Mouse (Mus musculus) frontal cortex, adult (tissue): Measurements from ENCODE around the gene Syne2.

ENCODE experiments used
- ATAC-seq: cut with Nextera tagmentation; 2 replicates; pipeline ENCODE4 v1.9.2; 2017; ENCODE audit warnings: mild to moderate bottlenecking, moderate library complexity, mixed read lengths; ENCODE audit not compliant: low TSS enrichment

The Syne2 gene

GRCm38 (mm10) chr12:75827751-75828150 is 9.8 kb downstream of the Syne2 start:
- ATAC-seq, result peak; percentile 23; the same call in 1 of the 2 replicates

GRCm38 (mm10) chr12:75829616-75830015 is 11.7 kb downstream of the Syne2 start:
- ATAC-seq, result no peak

GRCm38 (mm10) chr12:75833149-75833959 is 15.4 kb downstream of the Syne2 start:
- peak; percentile 92 for ATAC-seq

- no peak for ATAC-seq
Observed at GRCm38 (mm10) chr12:75833960-75834729, 16.2 kb downstream of the Syne2 start.

GRCm38 (mm10) chr12:75836524-75836962 is 18.6 kb downstream of the Syne2 start:
- ATAC-seq, result no peak

- ATAC-seq, result no peak
Observed at GRCm38 (mm10) chr12:75837462-75837861, 19.5 kb downstream of the Syne2 start.

- ATAC-seq, result no peak
Observed at GRCm38 (mm10) chr12:75839083-75839736, 21.3 kb downstream of the Syne2 start.

GRCm38 (mm10) chr12:75841183-75841582 is 23.2 kb downstream of the Syne2 start:
- ATAC-seq, result no peak

GRCm38 (mm10) chr12:75844311-75844710 is 26.4 kb downstream of the Syne2 start:
- ATAC-seq, result no peak

- ATAC-seq, result no peak
Observed at GRCm38 (mm10) chr12:75845070-75845469, 27.1 kb downstream of the Syne2 start.

- no peak for ATAC-seq
Observed at GRCm38 (mm10) chr12:75846513-75846912, 28.6 kb downstream of the Syne2 start.

GRCm38 (mm10) chr12:75850205-75850604 is 32.3 kb downstream of the Syne2 start:
- ATAC-seq, result no peak

- no peak for ATAC-seq
Observed at GRCm38 (mm10) chr12:75851481-75851880, 33.5 kb downstream of the Syne2 start.

- ATAC-seq, result no peak
Observed at GRCm38 (mm10) chr12:75852384-75852783, 34.5 kb downstream of the Syne2 start.

GRCm38 (mm10) chr12:75853559-75853958 is 35.6 kb downstream of the Syne2 start:
- ATAC-seq, result no peak

- no peak for ATAC-seq
Observed at GRCm38 (mm10) chr12:75855051-75855453, 37.1 kb downstream of the Syne2 start.

- no peak for ATAC-seq
Observed at GRCm38 (mm10) chr12:75855621-75856020, 37.7 kb downstream of the Syne2 start.

GRCm38 (mm10) chr12:75856096-75856868 is 38.3 kb downstream of the Syne2 start:
- ATAC-seq, result no peak

GRCm38 (mm10) chr12:75859936-75860335 is 42.0 kb downstream of the Syne2 start:
- ATAC-seq, result peak; percentile 80; the same call in 1 of the 2 replicates

- ATAC-seq, result no peak
Observed at GRCm38 (mm10) chr12:75860843-75861242, 42.9 kb downstream of the Syne2 start.

GRCm38 (mm10) chr12:75865166-75865565 is 47.2 kb downstream of the Syne2 start:
- no peak for ATAC-seq
